Mouse (Mus musculus) left cerebral cortex, postnatal 4 days (tissue): ENCODE data around the gene Hormad1. TPM values are rescaled to one million over a fixed set of nuclear protein-coding genes. Genes with fewer than 3 reads are reported as not detected.
"Not testable (repeated sequence)": the region's sequence is repeated elsewhere in the genome, so short reads cannot be mapped to it uniquely, and the experiment has no call there.

Source experiments
- DNase-seq: peaks from one replicate; pipeline ENCODE4 v3.0.0-alpha.2; 2022
- intact Hi-C: fragments of 180-260 bp; cut with DNase I; formaldehyde crosslinking; loops from one replicate; pipeline ENCODE4 v1.15.1; 2025
- total RNA-seq, 2 experiments: library from RNA; stranded (reverse); gene quantifications; 2 replicates each; pipeline ENCODE4 v1.2.3; 2021

Gene Hormad1
- total RNA-seq, 2 experiments from 2014 or later: not detected

GRCm38 (mm10) chr3:95553986-95554385 is 5.5 kb upstream of the Hormad1 start:
- no peak for DNase-seq

GRCm38 (mm10) chr3:95560738-95561137 is 1.3 kb downstream of the Hormad1 start:
- no peak for DNase-seq
- intact Hi-C loops: no loop called here

More at GRCm38 (mm10) chr3:95553986-95554385, 5.5 kb upstream of the Hormad1 start:
- intact Hi-C loops: no loop called here

GRCm38 (mm10) chr3:95561826-95562225 is 2.3 kb downstream of the Hormad1 start:
- DNase-seq: no peak
- intact Hi-C loops: no loop called here

GRCm38 (mm10) chr3:95569585-95569984 is 10.1 kb downstream of the Hormad1 start:
- intact Hi-C loops: no loop called here
- no peak for DNase-seq

- no peak for DNase-seq
- intact Hi-C loops: no loop called here
Observed at GRCm38 (mm10) chr3:95587754-95588603, 28.5 kb downstream of the Hormad1 start.

GRCm38 (mm10) chr3:95588604-95589086 is 29.2 kb downstream of the Hormad1 start, which contains the start of gene Golph3l:
Golph3l (plus strand) TSS chr3:95588934.
- intact Hi-C loops: no loop called here
- DNase-seq: peak; percentile 91

- intact Hi-C loops: no loop called here
- DNase-seq: no peak
Observed at GRCm38 (mm10) chr3:95598734-95599133, 39.3 kb downstream of the Hormad1 start.

- DNase-seq: no peak
- intact Hi-C loops: no loop called here
Observed at GRCm38 (mm10) chr3:95601287-95601686, 41.8 kb downstream of the Hormad1 start.

- DNase-seq: no peak
- intact Hi-C loops: no loop called here
Observed at GRCm38 (mm10) chr3:95606096-95606495, 46.6 kb downstream of the Hormad1 start.

GRCm38 (mm10) chr3:95609195-95609594 is 49.7 kb downstream of the Hormad1 start:
- no peak for DNase-seq
- intact Hi-C loops: no loop called here

- intact Hi-C loops: no loop called here
- DNase-seq: no peak
Observed at GRCm38 (mm10) chr3:95613996-95614395, 54.5 kb downstream of the Hormad1 start.

GRCm38 (mm10) chr3:95618511-95618910 is 59.0 kb downstream of the Hormad1 start:
- DNase-seq: no peak
- intact Hi-C loops: no loop called here

GRCm38 (mm10) chr3:95621241-95621640 is 61.8 kb downstream of the Hormad1 start:
- no peak for DNase-seq
- intact Hi-C loops: no loop called here

- DNase-seq, intact Hi-C loops: not testable (repeated sequence)
Observed at GRCm38 (mm10) chr3:95622421-95622820, 62.9 kb downstream of the Hormad1 start.

- intact Hi-C loops: no loop called here
- DNase-seq: no peak
Observed at GRCm38 (mm10) chr3:95623551-95623950, 64.1 kb downstream of the Hormad1 start.

- DNase-seq, intact Hi-C loops: not testable (repeated sequence)
Observed at GRCm38 (mm10) chr3:95623991-95624515, 64.6 kb downstream of the Hormad1 start.

- intact Hi-C loops: no loop called here
- peak; percentile 98 for DNase-seq
Observed at GRCm38 (mm10) chr3:95624628-95625503, 65.4 kb downstream of the Hormad1 start, which contains the start of gene Ensa. Ensa (plus strand) TSS chr3:95624993.

- DNase-seq: no peak
- intact Hi-C loops: no loop called here
Observed at GRCm38 (mm10) chr3:95627763-95628162, 68.3 kb downstream of the Hormad1 start.

GRCm38 (mm10) chr3:95629755-95630154 is 70.3 kb downstream of the Hormad1 start:
- intact Hi-C loops: no loop called here

GRCm38 (mm10) chr3:95630856-95631255 is 71.4 kb downstream of the Hormad1 start:
- DNase-seq: no peak
- intact Hi-C loops: no loop called here

More at GRCm38 (mm10) chr3:95629755-95630154, 70.3 kb downstream of the Hormad1 start:
- DNase-seq: peak; percentile 20

- intact Hi-C loops: no loop called here
- DNase-seq: no peak
Observed at GRCm38 (mm10) chr3:95631304-95631703, 71.8 kb downstream of the Hormad1 start.
